Mouse (Mus musculus): ENCODE measurements around the gene Abcd3.
A peak's percentile ranks its signal among the peaks of the same experiment; 100 is the strongest.

- TF ChIP-seq POLR2A (IDR thresholded peaks at IDR 0.05; ENCODE audit: extremely low read depth, insufficient read depth, low read length) (0 out of 2 replicates have a peak, but pooled peaks have one; percentile 49), CTCF (IDR thresholded peaks at IDR 0.05; ENCODE audit: low read depth, low read length) (peak; percentile 86)
These were observed 91.9 kb downstream of the Abcd3 start, which contains the start of gene F3 for GRCm38 (mm10) chr3:121722971-121723844.
